ENCODE assay signal across 8 mouse cellular contexts in genomic region chr12:35534754-35535236, GRCm38 (mm10). TPM values are rescaled to one million over a fixed set of nuclear protein-coding genes. Genes with fewer than 3 reads are reported as not detected.
DNase-seq lines count a peak whose midpoint lies in the region; ATAC-seq and TF ChIP-seq lines count a peak whose summit lies in the region.

TSS of gene Ahr (minus strand) at chr12:35535038.

- peak; percentile 99 for ATAC-seq in forebrain, embryonic 15.5 days (replicated peaks)
- peak; percentile 98 for ATAC-seq in neural tube, embryonic 14.5 days (ENCODE audit: low read depth)

- H3K27me3 ChIP-seq in CH12.LX (replicated peaks), result no peaks in the 10 kb centered on the region
- H3K27me3 ChIP-seq in forebrain, embryonic 15.5 days, result no peaks in the 10 kb centered on the region
- no peaks in the 10 kb centered on the region for H3K27me3 ChIP-seq in neural tube, embryonic 14.5 days (ENCODE audit: control insufficient read depth, insufficient read depth, low read length)
- no peaks in the 10 kb centered on the region for H3K27me3 ChIP-seq in testis, adult 2 months (ENCODE audit: control insufficient read depth, insufficient read depth, low read length)

- TF ChIP-seq CTCF in CH12.LX (conservative IDR thresholded peaks at IDR 0.05 in 1 of 2, IDR thresholded peaks at IDR 0.05 in 1 of 2; ENCODE audit: low read depth in 2 of 2, low read length in 2 of 2), result no peak
- no peak for TF ChIP-seq CTCF in testis, adult 2 months (IDR thresholded peaks at IDR 0.05; ENCODE audit: control insufficient read depth, insufficient read depth, insufficient replicate concordance, low read depth, low read length)

- H3K79me2 ChIP-seq in CH12.LX (replicated peaks; ENCODE audit: control insufficient read depth, extremely low read depth, insufficient read depth, poor library complexity, severe bottlenecking), result peaks cover 16% of the 10 kb centered on the region

- H3K4me2 ChIP-seq in CH12.LX (ENCODE audit: insufficient read depth, low read depth, poor library complexity, severe bottlenecking), result peak within 1 kb of the TSS; percentile 70
- H3K4me2 ChIP-seq in forebrain, embryonic 15.5 days (replicated peaks), result peak within 1 kb of the TSS; percentile 85
- peak within 1 kb of the TSS; percentile 92 for H3K4me2 ChIP-seq in neural tube, embryonic 14.5 days (ENCODE audit: low read depth, low read length)

- no peak for TF ChIP-seq EP300 in CH12.LX (IDR thresholded peaks at IDR 0.05; ENCODE audit: low read length)

- H3K4me1 ChIP-seq in CH12.LX (ENCODE audit: control insufficient read depth in 1 of 2, insufficient read depth in 2 of 2), result peaks cover 4 to 17% of the 10 kb centered on the region in 2 experiments; a peak in 3 of 4 replicates
- H3K4me1 ChIP-seq in forebrain, embryonic 15.5 days, result peaks cover 8% of the 10 kb centered on the region
- no peaks in the 10 kb centered on the region for H3K4me1 ChIP-seq in neural tube, embryonic 14.5 days (ENCODE audit: control insufficient read depth, insufficient read depth, low read length)
- peaks cover 4% of the 10 kb centered on the region; the same call in 1 of the 2 replicates for H3K4me1 ChIP-seq in testis, adult 2 months (ENCODE audit: control insufficient read depth, insufficient read depth, low read length)

- in situ Hi-C loops in CH12.LX (cut with MboI; ENCODE audit: low pct_ligation_motif_present, low pct_unique_long_range_greater_than_20kb, low sequenced_read_pairs), result loop anchor here (10.0 kb wide), 1 partner anchor 300 kb away; no protein-coding TSS in a partner anchor

- H3K27ac ChIP-seq in CH12.LX (ENCODE audit: insufficient read depth, low read depth), result peak within 1 kb of the TSS; percentile 0; the same call in 1 of the 2 replicates
- no peak within 1 kb of the TSS for H3K27ac ChIP-seq in forebrain, embryonic 15.5 days (replicated peaks)
- H3K27ac ChIP-seq in neural tube, embryonic 14.5 days (ENCODE audit: low read depth, low read length), result peak within 1 kb of the TSS; percentile 55; the same call in 1 of the 2 replicates
- H3K27ac ChIP-seq in testis, adult 2 months (ENCODE audit: control insufficient read depth, insufficient read depth, low read depth, low read length), result no peak within 1 kb of the TSS

- no peaks in the 10 kb centered on the region for H3K36me3 ChIP-seq in CH12.LX (replicated peaks in 1 of 2; ENCODE audit: control insufficient read depth in 1 of 2, insufficient read depth in 1 of 2, low read length in 1 of 2)
- no peaks in the 10 kb centered on the region for H3K36me3 ChIP-seq in forebrain, embryonic 15.5 days
- no peaks in the 10 kb centered on the region for H3K36me3 ChIP-seq in neural tube, embryonic 14.5 days (ENCODE audit: control insufficient read depth, insufficient read depth, low read length)
- H3K36me3 ChIP-seq in testis, adult 2 months (ENCODE audit: control insufficient read depth, insufficient read depth, low read length), result no peaks in the 10 kb centered on the region

- peak within 1 kb of the TSS; percentile 68; the same call in 1 of the 2 replicates for H3K9ac ChIP-seq in CH12.LX (ENCODE audit: insufficient read depth, low read depth)
- H3K9ac ChIP-seq in forebrain, embryonic 15.5 days (replicated peaks), result peak within 1 kb of the TSS; percentile 61
- H3K9ac ChIP-seq in neural tube, embryonic 14.5 days (replicated peaks; ENCODE audit: low read depth, low read length), result peak within 1 kb of the TSS; percentile 79

- under 1% methylated on average over 46 of the region's 52 CpGs for WGBS in forebrain, embryonic 15.5 days
- WGBS in neural tube, embryonic 14.5 days, result 0% methylated on average over 44 of the region's 52 CpGs

- TF ChIP-seq RAD21 in CH12.LX (IDR thresholded peaks at IDR 0.05; ENCODE audit: low read depth, low read length), result no peak

- H3K9me3 ChIP-seq in CH12.LX (replicated peaks; ENCODE audit: low read length), result no peaks in the 10 kb centered on the region
- no peaks in the 10 kb centered on the region for H3K9me3 ChIP-seq in forebrain, embryonic 15.5 days
- H3K9me3 ChIP-seq in neural tube, embryonic 14.5 days (ENCODE audit: control insufficient read depth, low read length), result no peaks in the 10 kb centered on the region

- dilution Hi-C loops in CH12.LX (cut with MboI; ENCODE audit: extremely low pct_ligation_motif_present, extremely low pct_unique_long_range_greater_than_20kb, low sequenced_read_pairs), result no loop called here

- peak within 1 kb of the TSS; percentile 71 to 86 (median 79) for H3K4me3 ChIP-seq in CH12.LX (replicated peaks in 1 of 3; ENCODE audit: low read depth in 2 of 3, low read length in 2 of 3, poor library complexity in 1 of 3)
- H3K4me3 ChIP-seq in forebrain, embryonic 15.5 days, result peak within 1 kb of the TSS; percentile 73
- peak within 1 kb of the TSS; percentile 78 for H3K4me3 ChIP-seq in neural tube, embryonic 14.5 days (ENCODE audit: low read depth, low read length)
- H3K4me3 ChIP-seq in testis, adult 2 months (ENCODE audit: control insufficient read depth, low read depth, low read length), result peak within 1 kb of the TSS; percentile 90

- intact Hi-C loops in heart, postnatal 25 days (cut with DNase I), result loop anchor here (5.0 to 10.0 kb wide), 6 partner anchors 72 to 500 kb away; no protein-coding TSS in a partner anchor

- peak; percentile 82 for DNase-seq in CH12.LX (ENCODE audit: extremely low read depth)
- peak; percentile 73 for DNase-seq in c-Kit-positive CD71-positive TER-119-positive erythroid progenitor cells, embryonic 14.5 days (ENCODE audit: low spot score)
- peak; percentile 57 for DNase-seq in heart, postnatal 25 days (ENCODE audit: low spot score)
- DNase-seq in layer of hippocampus, adult 18-20 months (ENCODE audit: low spot score in 2 of 2), result peak; percentile 80 to 86
- peak; percentile 89 to 93 for DNase-seq in lung, adult 18-20 months

- peak; percentile 67 for TF ChIP-seq POLR2A in CH12.LX (IDR thresholded peaks at IDR 0.05; ENCODE audit: low read depth, low read length)
- TF ChIP-seq POLR2A in testis, adult 2 months (IDR thresholded peaks at IDR 0.05; ENCODE audit: control insufficient read depth, low read depth, low read length), result peak; percentile 49; the same call in 1 of the 2 replicates

TF ChIP-seq in CH12.LX, 34 proteins besides CTCF, POLR2A, EP300 and RAD21 (continues in another document):
- TF ChIP-seq NELFE (IDR thresholded peaks at IDR 0.05; ENCODE audit: low read depth, low read length) (peak; percentile 56), ZKSCAN1 (IDR thresholded peaks at IDR 0.05; ENCODE audit: borderline replicate concordance, low read depth, low read length) (no peak), TCF12 (IDR thresholded peaks at IDR 0.05; ENCODE audit: low read depth, low read length) (peak; percentile 47; the same call in 1 of the 2 replicates), NRF1 (IDR thresholded peaks at IDR 0.05; ENCODE audit: low read depth, low read length) (peak; percentile 37; the same call in 1 of the 2 replicates), TBP (conservative IDR thresholded peaks at IDR 0.05; ENCODE audit: low read depth, low read length) (0 out of 2 replicates have a peak, but pooled peaks have one; percentile 46), MXI1 (IDR thresholded peaks at IDR 0.05; ENCODE audit: low read depth, low read length) (peak; percentile 58), KAT2A (IDR thresholded peaks at IDR 0.05; ENCODE audit: insufficient replicate concordance, low read length) (0 out of 2 replicates have a peak, but pooled peaks have one; percentile 22), MAX (IDR thresholded peaks at IDR 0.05; ENCODE audit: low read length) (peak; percentile 75), JUND (conservative IDR thresholded peaks at IDR 0.05; ENCODE audit: low read depth, low read length) (no peak), ELF1 (IDR thresholded peaks at IDR 0.05; ENCODE audit: low read depth, low read length) (no peak), IRF4 (IDR thresholded peaks at IDR 0.05; ENCODE audit: low read depth, low read length) (peak; percentile 38; the same call in 1 of the 2 replicates), E2F4 (IDR thresholded peaks at IDR 0.05; ENCODE audit: insufficient replicate concordance, low read depth, low read length) (no peak), RCOR1 (conservative IDR thresholded peaks at IDR 0.05; ENCODE audit: low read depth, low read length) (no peak), SIN3A (IDR thresholded peaks at IDR 0.05; ENCODE audit: low read length) (no peak; the same call in 1 of the 2 replicates), USF2 (conservative IDR thresholded peaks at IDR 0.05; ENCODE audit: low read depth, low read length) (peak; percentile 48), MYC (IDR thresholded peaks at IDR 0.05; ENCODE audit: low read depth, low read length) (peak; percentile 55; the same call in 1 of the 2 replicates), PAX5 (IDR thresholded peaks at IDR 0.05; ENCODE audit: low read length) (no peak), BHLHE40 (IDR thresholded peaks at IDR 0.05; ENCODE audit: low read depth, low read length) (peak; percentile 92), GABPA (IDR thresholded peaks at IDR 0.05; ENCODE audit: insufficient replicate concordance, low read depth, low read length) (no peak), ETS1 (conservative IDR thresholded peaks at IDR 0.05; ENCODE audit: low read depth, low read length) (no peak), SMC3 (IDR thresholded peaks at IDR 0.05; ENCODE audit: low read depth, low read length) (no peak), UBTF (IDR thresholded peaks at IDR 0.05; ENCODE audit: low read depth, low read length) (no peak), HCFC1 (IDR thresholded peaks at IDR 0.05; ENCODE audit: low read depth, low read length) (peak; percentile 44; the same call in 1 of the 2 replicates), JUN (IDR thresholded peaks at IDR 0.05; ENCODE audit: insufficient read depth, low read depth, low read length) (no peak), USF1 (IDR thresholded peaks at IDR 0.05; ENCODE audit: low read depth, low read length) (peak; percentile 81), MEF2A (IDR thresholded peaks at IDR 0.05; ENCODE audit: borderline replicate concordance, low read depth, low read length) (0 out of 2 replicates have a peak, but pooled peaks have one; percentile 13), POLR2AphosphoS2 (IDR thresholded peaks at IDR 0.05; ENCODE audit: low read depth, low read length) (no peak), ZNF384 (IDR thresholded peaks at IDR 0.05; ENCODE audit: low read depth, low read length) (no peak)

RNA-seq across cellular contexts. Expression of gene Ahr, which starts in this region (rescaled TPM):
- total RNA-seq in CH12.LX (2012; rRNA removed), result 7.1 and 7.7 TPM in 2 replicates
- 8.2 and 9.5 TPM in 2 replicates for total RNA-seq in CH12.LX (2014; rRNA removed)
- 4.4 and 4.9 TPM in 2 replicates for polyA plus RNA-seq in CH12.LX (2012; ENCODE audit: insufficient read length, low read depth)
- 1.6 and 1.7 TPM in 2 replicates for polyA plus RNA-seq in forebrain, embryonic 15.5 days (2015; fragmentation: Nextera tagmentation; extraction: Ambion mirVana)
- total RNA-seq in heart, postnatal 25 days (2021), result 1 to 10 TPM; 5.3 to 6.2 TPM
- total RNA-seq in layer of hippocampus, adult 18-20 months (2021), result 1 to 10 TPM; 6.4 to 7.0 TPM
- 4.7 and 7.0 TPM in 2 replicates for polyA plus RNA-seq in neural tube, embryonic 14.5 days (2014; fragmentation: Nextera tagmentation; extraction: Ambion mirVana)
- polyA plus RNA-seq in testis, adult 2 months (2012; rRNA removed), result 0.36 and 0.54 TPM in 2 replicates

Comparison
In these comparisons a context has a peak if more than half of its experiments do, and no peak if none do; other contexts are left out.
1. H3K27ac ChIP-seq: peak in CH12.LX (single experiment) and neural tube, embryonic 14.5 days (single experiment); none in forebrain, embryonic 15.5 days (single experiment) and testis, adult 2 months (single experiment).
2. Peak in every context shown above with its lines, with median percentiles within 50 percentile points of each other: DNase-seq, H3K4me2 ChIP-seq, H3K4me3 ChIP-seq and H3K9ac ChIP-seq.